Mouse (Mus musculus) lung, postnatal 0 days (tissue): ENCODE results near the gene Prkca.

Experiments used
- CTCF ChIP-seq: IDR thresholded peaks from 2 replicates; pipeline ENCODE4 v1.5.1; 2016; ENCODE audit warnings: antibody characterized with exemption, mild to moderate bottlenecking
- EP300 ChIP-seq: IDR thresholded peaks from 2 replicates; pipeline ENCODE4 v1.6.1; 2016; ENCODE audit warnings: antibody characterized with exemption, mild to moderate bottlenecking, control low read depth

DNA sequence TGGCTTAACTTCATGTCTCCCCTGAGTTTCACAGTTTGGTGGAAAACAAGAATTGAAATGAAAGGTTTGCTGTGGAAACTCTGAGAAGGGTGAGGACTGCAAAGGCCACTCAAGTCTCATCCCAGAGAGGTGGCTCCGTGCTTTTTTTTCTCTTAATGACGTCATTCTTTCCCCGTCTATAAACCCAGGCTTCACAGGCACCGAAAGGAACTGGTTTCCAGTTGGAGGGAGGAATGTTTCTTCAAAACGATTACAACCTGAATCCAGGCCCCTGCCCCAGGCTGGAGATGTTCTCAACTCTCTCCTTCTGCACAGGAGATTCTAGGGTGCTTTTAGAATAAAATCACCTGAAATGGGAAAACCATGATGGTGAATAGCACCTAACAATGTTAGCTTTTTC lies 10.7 kb downstream of the Prkca start:
- TF ChIP-seq CTCF (no peak), EP300 (no peak)
